Mouse (Mus musculus): ENCODE results near the gene Bcar3. TPM values are rescaled to one million over a fixed set of nuclear protein-coding genes. Genes with fewer than 3 reads are reported as not detected.

Gene Bcar3
- total RNA-seq, 2 experiments from 2014 or later, result 6.1 to 7.0 TPM

DNA sequence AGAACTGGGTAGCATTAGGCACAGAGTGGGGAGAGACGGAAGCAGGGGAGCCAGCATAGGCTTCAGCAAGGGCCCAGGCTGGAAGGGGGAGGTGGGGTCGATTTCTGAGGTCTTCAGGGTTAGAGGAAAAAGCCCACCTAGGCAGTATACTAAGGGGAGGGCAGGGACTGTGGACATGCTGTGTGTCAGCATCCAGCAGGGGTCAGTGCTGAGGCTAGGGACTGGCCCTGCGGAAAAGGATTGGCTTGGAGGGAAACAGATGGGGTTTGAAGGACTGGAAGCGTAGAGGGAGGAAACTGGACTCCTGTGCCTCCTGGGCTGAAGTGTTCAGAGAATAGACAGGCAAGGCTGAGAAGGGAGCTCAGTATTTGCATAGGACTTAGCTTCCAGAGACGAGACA, 215.1 kb downstream of the Bcar3 start:
- peak; percentile 49 to 65 for DNase-seq (ENCODE audit: low spot score in 2 of 2)

DNA sequence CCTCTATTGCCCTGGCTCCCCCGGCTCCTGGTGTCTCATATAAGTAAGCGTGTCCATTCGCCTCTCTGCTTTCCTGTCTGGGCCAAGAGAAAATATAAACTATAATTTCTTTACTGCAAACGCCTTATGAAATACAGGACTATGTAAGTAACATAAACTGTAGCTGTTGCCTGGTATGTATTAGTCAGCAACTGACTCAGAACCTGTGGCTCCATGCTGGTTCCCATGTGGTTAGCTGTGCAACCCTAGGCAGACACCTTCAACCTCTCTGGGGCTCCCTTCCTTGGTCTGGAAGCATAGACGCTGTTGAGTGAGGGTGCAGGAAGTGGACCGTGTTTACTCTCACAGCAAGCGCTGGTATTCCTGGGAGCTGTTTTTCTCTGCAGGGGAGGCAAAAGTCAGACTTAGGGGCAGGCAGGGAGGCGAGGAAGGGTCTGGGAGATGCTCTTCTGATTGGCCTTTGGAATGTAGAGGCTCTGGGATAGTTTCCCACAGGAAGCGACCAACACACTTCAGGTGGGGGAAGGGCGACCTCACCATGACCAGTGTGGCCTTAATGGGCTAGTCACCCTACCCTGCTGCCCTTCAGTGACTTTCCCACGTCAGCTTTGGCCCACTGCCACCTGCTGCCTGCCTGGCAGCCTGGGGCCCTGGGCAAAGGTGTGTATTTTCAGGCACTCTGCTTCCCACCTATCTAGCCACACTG, 215.8 kb downstream of the Bcar3 start:
- DNase-seq (ENCODE audit: low spot score in 2 of 2), result no peak

DNA sequence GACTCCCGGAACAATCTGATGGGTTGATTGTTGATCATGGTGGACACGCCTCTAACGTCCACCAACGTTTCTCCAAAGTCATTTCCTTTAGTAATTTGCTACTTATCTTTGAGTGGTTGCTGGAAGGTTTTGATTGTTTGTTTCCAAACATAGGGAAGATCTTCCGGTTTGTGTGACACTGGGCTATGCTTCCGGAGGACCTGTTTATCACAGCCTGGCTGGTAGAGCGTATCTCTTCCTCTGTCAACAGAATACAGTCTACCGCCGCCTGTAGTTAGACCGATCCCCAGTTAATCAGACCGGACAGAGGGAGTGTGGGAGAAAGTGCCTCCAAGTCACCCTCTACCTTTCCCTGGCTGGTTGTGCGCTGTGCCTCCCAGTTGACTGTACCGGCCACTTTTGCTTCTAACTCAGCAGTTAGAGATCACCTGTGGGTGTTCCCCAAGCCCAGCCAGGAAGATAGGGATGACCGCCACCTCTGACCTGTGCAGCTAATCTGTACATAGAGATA, 216.4 kb downstream of the Bcar3 start:
- no peak for DNase-seq (ENCODE audit: low spot score in 2 of 2)

DNA sequence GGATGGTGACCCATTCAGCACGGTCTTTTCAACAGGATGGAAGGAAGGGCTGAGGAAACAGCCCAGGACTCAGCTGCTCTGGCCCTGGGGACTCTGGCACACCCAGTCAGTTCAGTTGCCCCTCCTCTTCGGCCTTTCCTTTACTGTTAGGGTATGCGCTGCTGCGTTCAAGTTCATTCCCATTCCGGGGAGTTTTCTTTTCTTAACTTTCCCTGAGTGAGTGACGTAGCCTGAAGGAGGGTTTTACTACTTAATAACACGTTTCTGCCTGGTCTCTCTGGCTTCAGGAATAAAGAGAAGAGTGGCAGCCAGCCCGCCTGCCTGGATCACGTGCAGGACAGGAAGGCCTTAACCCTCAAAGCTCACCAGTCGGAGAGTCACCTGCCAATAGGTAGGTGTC, 217.0 kb downstream of the Bcar3 start:
- no peak for DNase-seq (ENCODE audit: low spot score in 2 of 2)

DNA sequence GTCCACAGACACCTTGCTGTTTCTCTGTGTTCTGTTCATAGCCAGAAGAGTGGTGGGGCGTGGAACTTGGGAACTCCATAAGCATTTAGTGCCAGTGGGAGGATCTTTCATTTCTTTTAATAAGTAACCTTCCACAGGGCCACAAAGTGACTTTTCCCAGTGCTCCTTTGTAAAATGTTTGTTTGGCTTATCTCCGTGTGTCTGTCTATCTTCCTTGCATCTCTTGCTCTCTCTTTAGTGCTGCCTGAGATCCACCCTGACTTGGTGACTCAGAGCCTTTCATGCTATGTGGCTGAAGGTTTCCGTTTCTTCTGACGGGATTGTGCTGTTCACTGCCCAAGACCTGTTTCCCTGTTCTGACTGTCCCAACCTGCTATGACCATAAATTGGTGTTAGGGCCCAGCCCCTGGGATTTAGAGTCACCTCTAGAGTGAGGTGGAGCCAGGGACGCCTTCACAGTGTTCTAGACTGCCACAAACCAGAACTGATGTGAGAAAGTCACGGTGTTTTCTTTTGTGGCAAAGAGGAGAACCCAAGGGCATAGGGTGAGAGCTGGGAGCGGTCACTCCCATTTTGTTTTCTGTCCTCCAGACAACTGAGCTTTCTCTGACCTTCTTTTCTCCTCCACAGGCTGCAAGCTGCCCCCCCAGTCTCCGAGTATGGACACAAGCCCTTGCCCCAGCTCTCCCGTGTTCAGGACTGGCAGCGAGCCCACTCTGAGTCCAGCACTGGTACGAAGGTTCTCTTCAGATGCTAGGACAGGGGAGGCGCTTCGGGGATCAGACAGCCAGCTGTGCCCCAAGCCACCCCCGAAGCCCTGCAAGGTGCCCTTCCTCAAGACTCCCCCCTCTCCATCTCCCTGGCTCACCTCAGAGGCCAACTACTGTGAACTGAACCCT, 218.0 kb downstream of the Bcar3 start:
- no peak for DNase-seq (ENCODE audit: low spot score in 2 of 2)

DNA sequence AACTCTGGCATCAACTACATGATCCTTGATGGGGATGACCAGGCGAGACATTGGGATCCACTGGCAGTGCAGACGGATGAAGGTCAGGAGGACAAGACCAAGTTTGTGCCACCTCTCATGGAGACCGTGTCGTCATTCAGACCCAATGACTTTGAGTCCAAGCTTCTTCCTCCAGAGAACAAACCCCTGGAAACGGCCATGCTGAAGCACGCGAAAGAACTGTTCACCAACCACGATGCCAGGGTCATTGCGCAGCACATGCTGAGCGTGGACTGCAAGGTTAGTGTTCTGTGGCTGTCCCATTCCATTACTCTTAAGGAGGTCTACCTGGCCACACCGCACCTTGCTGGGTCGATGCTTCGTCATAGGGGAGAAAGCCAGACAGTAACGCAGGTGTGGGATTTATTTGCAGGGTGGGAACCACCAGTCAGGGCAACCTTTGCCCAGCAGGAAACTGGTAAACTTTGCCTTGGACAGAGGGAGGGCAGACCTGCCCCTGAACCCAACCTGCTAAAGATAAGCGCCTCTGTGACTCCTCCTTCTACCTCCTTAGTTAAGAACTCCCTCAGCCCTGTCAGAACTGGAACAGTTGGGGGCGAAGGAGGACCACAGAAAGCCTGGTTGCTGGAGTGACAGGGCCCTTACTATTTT, 218.9 kb downstream of the Bcar3 start:
- no peak for DNase-seq (ENCODE audit: low spot score in 2 of 2)

DNA sequence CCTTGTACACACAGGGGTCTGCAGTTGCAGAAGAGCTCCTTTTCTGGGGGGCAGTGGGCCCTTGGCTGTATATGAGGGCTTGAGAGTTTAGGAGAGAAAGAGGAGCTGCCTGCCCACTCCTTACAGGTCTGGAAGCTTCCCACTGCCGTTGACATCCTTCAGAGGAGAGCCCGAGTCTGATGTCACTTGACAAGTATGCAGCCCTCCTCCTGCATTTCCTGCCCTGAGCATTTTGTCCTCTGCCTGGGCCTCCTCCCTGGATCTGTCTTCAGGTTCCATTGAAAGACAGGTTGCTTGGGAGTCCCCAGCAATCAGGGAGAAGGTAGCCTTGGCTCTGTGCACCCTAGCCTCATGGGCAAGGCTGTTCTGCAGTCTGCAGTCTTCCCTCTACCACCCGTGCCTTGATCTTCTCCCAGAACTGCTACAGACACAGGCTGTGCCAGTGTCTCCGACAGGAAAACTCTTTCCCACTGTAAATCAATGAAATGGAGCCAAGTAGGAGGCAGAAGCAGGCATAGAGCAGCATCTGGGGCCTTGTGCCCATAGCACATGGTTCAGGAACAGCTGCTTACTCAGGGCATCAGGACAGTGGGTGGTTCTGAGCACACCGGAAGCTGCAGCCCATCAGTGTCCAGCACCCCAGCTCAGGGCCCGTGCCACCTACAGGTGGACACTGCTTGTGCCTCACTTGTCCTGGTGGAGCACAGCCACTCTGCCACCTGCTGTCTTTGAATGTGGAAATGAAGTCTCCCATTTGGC, 221.8 kb downstream of the Bcar3 start:
- DNase-seq (ENCODE audit: low spot score in 2 of 2), result no peak

DNA sequence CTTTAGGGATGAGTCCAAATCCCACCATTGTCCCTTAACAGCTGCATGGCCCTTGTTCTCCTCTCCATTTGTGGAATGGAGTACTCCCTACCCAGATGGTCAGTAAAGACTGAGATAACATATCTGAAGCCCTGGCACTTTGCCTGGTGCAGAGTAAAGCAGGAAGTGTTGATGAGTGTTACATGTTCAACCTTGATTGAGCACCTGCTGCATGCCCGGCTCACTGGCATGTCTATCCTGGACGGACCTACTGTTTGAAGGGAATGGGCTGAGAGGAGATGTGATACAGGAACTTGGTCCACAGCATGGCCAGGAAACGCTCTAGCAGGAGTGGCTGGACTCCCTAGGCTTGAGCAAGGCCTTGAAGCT, 222.4 kb downstream of the Bcar3 start:
- no peak for DNase-seq (ENCODE audit: low spot score in 2 of 2)

DNA sequence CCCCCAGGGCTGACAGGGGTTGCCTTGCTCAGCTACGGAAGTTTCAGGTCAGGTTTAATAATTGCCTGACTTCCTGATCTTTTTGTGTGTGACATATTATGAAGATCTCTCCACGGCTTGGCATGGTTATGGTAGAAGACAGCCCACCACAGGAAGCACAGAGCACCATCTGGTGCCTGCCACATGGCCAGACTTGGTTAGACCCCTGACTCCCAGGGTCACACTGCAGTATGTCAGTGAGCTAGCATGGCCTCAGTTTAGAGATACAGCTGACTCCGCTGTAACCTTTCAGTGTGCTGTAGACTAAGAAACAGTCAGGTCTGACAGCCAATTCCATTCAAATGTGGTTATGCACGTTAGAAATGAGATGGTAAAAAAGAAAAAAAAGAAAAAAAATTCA, 223.8 kb downstream of the Bcar3 start:
- no peak for DNase-seq (ENCODE audit: low spot score in 2 of 2)

DNA sequence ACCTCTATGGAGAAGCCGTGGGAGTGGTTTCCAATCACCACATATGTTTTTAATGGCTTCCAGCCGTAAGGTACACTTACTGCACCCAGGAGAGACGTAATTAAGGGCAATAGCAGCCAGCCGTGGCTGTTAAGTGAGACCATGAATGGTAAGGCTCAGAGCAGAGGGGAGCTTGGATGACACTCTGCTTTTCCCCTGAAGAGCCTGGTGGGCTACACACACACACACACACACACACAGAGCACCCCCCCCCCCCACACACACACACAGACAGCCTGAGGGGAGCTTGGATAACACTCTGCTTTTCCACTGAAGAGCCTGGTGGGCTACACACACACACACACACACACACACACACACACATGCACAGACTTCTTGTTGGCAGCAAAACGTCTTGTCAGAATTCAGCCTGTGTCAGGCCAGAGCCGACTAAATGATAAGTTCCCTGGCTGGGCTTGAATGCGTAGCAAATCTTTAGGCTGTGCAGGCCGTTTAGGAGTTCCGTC, 224.3 kb downstream of the Bcar3 start:
- DNase-seq (ENCODE audit: low spot score in 2 of 2), result no peak

DNA sequence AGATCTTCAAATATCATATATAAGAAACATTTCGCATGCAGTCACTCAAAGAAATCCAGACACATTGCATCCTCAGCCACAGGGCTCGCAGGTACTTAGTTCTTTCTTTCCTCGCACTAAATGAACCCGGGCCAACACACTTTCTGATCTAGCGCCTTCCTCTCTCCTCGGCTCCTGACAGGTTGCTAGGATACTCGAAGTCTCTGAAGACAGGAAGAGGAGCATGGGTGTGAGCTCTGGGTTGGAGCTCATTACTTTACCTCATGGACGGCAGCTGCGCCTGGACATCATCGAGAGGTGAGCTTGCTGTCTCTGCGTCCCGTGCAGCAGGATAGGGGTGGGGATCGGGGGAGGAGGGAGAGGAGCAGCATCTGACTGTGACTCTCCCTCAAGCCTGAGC, 225.1 kb downstream of the Bcar3 start:
- no peak for DNase-seq (ENCODE audit: low spot score in 2 of 2)

DNA sequence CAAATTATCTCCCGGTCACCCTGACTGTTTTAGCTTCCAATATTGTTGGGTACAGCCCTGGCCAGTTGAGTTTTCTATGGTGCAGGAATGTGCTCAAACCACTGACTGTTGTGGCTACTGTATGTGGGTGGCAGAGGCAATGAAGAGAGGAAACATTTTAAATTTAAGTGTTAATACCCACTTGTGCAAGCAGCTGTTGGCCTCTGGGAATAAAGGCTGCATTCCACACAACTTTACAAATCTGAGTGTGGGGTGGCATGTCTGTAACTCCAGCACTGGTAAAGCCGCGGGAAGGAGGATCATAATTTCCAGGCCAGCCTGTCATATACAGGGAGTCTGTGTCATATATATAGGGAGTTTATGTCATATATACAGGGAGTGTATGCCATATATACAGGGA, 226.4 kb downstream of the Bcar3 start:
- no peak for DNase-seq (ENCODE audit: low spot score in 2 of 2)

DNA sequence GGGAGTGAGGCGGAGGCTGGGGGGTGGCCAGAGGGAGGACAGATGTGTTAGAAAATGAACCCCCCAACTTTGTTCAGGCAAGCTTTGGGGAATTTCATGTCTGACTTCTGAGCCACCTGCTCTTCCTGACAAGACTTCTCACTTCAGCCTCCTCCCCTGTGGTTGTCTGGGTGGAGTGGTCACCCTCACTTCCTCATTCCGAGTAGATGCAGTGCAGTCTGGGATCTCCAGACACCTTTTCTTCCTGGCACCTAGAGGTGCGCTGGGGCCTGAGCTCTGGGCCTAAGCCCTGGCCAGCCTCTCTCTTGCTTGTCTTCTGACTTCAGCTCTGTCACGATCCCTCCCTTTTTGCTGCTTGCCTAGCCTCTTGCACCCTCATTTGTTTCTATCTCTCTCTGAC, 226.9 kb downstream of the Bcar3 start:
- DNase-seq (ENCODE audit: low spot score in 2 of 2), result no peak

DNA sequence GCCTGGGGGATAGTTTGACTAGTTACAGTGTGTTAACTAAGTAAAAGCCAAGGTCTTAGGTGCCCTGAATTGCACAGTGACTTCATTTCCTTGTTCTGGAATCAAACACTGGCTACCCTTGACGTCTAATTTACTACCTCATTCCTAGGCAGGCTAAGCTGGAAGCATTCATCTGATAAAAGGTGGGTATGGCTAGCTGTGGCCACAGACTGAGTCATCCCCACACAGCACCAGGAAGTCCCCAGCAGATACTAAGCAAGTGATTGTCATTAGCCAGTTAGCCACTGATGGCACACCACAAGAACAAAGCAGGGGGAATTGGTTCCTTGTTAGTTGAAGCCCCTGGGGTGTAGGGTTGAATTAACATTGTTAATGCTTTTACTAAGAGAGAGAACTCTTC, 227.4 kb downstream of the Bcar3 start:
- no peak for DNase-seq (ENCODE audit: low spot score in 2 of 2)

DNA sequence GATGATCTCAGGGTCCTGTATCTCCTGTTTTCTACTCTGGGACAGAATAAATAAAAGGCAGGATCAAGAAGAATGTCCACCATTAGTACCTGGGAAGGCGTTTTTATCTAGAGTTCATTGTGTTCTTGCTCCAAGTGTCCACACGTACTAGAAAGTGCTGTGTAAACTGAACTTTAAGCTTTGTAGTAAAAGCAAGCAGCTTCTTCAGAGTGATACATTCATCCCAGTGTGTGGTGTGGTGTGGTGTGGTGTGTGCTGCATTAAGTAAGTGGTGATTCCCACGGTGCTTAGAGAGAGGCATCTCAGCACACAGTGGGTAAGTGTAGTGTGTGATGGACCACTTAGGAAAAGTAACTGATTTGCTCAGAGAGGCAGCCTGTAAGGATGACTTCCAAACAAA, 234.5 kb downstream of the Bcar3 start:
- DNase-seq (ENCODE audit: low spot score in 2 of 2), result no peak

DNA sequence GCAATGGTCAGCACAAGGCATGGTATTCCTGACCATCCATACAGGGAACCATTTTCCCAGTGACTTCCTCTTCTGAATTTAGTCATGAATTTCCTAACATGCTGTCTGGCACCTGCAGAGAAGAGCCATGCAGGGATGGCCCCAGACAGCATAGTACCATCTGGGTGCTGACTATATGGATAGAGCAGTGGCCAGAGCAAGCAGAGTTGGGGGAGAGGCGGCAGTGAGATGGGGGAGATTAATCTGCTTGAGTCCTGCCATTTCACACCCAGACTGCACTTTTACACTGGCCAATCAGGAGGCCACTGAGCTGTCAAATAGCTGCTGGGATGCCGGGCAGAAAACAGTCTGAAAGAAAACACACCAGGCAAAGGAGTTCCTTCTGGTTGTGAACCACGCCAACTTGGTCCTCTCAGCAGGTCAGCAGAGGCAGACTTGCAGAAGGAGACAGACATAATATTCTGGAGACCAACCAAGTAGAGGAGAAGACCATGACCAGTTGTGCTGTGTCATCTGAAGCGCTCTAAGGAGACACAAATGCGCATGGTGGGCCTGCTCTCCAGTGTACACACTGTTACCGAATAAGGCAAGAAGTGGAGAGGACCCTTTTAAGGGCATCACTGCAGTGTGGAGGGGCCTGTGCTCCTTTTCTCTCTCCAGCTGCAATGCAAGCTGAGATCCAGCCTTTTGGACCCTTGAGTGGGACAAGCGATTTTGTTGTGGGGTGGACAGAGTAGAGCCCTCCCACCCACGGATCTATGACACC, 242.2 kb downstream of the Bcar3 start:
- no peak for DNase-seq (ENCODE audit: low spot score in 2 of 2)

DNA sequence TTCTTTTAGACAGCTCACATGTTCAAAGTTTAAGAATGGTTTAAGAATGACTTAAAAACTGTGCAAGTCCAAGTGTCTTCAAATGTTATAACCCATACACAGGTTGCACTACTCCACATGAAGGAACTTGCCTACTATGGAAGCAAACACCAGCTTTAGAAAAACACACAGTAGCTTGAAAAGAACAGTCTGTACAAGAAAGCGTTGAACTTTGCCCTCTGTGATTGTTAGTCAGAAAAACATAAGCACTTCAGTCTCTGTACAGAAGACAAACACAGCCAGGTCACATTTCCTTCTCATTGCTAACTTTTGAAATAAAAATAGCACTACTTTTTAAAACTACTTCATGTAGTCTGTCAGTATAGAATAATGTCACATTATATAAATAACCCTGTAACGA, 244.9 kb downstream of the Bcar3 start:
- DNase-seq (ENCODE audit: low spot score in 2 of 2), result no peak

DNA sequence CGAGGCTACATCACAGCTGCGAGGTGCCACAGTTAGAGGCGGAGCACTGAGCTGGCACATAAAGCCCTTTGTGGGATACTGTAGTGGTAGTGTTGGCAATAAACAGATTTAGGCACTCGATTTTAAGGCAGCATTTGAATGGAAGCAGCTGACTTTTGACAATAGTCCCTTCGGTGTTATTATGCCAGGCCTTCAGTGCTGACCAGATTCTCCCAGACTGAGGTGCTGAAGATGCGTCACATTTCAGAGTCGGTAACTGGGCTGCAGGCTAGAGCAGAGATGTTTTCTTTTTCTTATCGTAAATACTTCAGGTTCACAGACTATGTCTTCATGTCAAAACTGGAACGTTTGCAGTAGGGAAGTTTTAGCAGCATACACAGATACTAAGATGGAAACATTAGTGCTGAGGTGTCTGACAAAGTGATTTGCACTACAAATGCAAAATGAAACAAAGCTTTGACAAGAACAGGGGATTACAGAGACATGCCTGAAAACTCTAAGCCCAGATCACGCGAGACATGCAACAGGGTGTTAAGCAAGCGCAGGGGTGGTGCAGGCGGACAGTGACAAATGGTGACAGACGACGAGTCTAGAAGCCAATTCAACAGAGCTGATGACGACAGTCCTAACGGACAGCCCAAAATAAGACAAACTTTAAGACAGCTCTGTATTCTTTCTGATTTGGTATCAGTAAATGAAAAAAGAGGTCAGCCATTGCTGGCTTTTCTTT, 246.2 kb downstream of the Bcar3 start:
- no peak for DNase-seq (ENCODE audit: low spot score in 2 of 2)

DNA sequence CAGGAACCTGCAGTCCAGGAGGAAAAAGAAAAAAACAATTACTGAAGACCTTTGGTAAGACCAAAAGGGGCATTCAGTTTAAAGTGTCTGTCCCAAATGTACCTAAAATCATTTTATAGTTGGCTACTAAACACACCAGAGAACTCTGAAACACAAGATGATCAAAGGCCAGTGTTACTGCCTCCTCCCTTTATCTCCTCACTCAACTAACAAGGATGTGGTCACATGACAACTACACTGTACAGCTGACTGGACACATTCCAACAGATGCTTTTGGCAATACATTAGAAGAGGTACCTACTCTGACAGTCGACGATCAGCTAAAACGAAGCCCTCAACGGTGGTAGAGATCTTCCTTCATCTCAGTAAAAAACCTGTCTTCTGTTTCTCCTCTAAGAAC, 247.0 kb downstream of the Bcar3 start:
- DNase-seq (ENCODE audit: low spot score in 2 of 2), result no peak

DNA sequence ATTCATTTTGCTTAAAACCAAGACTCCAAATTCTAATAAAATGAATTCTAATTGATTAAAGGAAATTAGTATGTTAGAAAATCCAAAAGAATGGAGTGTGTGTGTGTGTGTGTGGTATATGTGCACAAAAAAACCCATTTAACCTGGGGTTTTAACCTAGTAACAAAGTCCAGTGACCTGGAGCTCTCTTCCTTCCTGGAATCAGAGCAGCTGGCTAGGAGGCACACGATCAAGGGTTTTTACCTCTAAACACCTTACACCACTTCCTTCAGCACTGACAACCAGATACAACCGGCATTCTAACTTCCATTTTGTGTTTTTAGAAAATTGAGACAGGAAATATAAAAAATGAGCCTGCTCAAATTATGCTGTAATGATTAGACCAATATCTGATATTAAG, 251.4 kb downstream of the Bcar3 start:
- no peak for DNase-seq (ENCODE audit: low spot score in 2 of 2)

All from layer of hippocampus, postnatal 10 days (tissue).